Mouse (Mus musculus) erythroblast, adult 5-6 weeks (primary cell): ENCODE measurements around the gene Ptpn14. TPM values are rescaled to one million over a fixed set of nuclear protein-coding genes. Genes with fewer than 3 reads are reported as not detected.

Source experiments
- ATAC-seq: replicated peaks from 2 replicates; pipeline ENCODE4 v1.8.0; 2016; ENCODE audit warnings: moderate number of reproducible peaks, mild to moderate bottlenecking, moderate TSS enrichment, inconsistent platforms; ENCODE audit not compliant: poor library complexity, low FRiP score, severe bottlenecking
- total RNA-seq, 2 experiments: library from RNA; stranded (forward) in 1 of 2; stranded (reverse) in 1 of 2; fragments of 150-400 nt in 1 of 2; fragments of 200-764, 138-1000 nt in 1 of 2; gene quantifications; 2 replicates each; pipeline versions ENCODE4 v1.2.3 to v1.2.4; 2015 to 2017; ENCODE audit warnings: low replicate concordance in 2 of 2

Gene Ptpn14
- total RNA-seq, 2 experiments from 2014 or later = 1.3 to 1.5 TPM

GRCm38 (mm10) chr1:189858377-189858776 lies 130.3 kb downstream of the Ptpn14 start:
- no peak for ATAC-seq

DNA sequence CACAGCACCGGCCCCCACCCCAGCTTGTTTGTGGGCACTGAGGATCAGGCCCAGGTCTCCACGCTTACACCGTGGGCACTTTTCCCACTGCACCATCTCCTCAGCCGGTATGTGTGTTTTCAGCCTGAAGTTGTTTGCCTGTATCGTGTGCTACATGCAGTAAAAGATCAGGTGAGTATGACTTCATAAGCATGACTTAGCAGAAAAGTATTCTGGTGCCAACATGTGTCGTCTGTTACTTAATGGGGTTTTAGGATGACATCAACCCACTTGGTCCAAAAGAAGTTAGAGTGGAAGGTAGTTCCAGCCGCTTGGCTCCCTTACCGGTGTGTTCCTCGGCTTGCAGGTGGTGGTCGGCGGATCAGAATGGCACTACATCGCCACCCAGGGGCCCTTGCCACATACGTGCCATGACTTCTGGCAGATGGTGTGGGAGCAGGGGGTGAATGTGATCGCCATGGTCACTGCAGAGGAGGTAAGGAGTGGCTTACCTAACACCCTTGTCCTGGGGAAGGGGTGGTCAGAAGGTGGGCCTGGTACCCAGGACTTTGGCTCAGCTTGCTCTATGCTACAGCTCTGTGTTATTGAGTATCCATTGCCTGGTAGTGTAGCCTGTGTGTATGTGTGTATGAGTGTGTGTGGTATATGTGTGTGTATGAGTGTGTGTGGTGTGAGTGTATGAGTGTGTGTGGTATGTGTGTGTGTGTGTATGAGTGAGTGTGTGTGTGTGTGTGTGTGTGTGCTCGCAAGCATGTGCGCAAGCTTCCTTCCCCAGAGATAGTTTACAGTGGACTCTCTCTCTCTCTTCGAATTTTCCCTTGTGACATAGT lies 132.3 kb downstream of the Ptpn14 start:
- ATAC-seq = peak; percentile 71

GRCm38 (mm10) chr1:189860942-189861315 lies 132.9 kb downstream of the Ptpn14 start:
- ATAC-seq = no peak

DNA sequence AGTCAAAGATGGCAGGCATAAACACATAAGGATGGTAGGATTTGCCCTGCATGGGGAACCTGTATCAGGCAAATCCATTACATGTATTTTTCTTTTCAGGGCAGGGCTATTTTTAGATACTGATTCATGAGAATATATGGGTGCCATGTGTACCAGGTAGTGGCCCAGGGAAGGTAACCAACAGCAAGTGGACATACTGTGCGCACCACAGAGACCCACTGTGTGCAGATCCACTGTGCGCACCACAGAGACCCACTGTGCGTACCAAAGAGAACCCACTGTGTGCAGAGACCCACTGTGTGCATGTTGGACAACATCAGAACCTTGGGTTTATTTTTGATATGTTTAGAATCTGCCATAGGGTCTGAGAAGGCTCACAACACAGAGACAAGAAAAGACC lies 135.7 kb downstream of the Ptpn14 start:
- no peak for ATAC-seq

GRCm38 (mm10) chr1:189864301-189864700 lies 136.2 kb downstream of the Ptpn14 start:
- no peak for ATAC-seq

GRCm38 (mm10) chr1:189864846-189865560 lies 136.9 kb downstream of the Ptpn14 start:
- no peak for ATAC-seq

- no peak for ATAC-seq
Measured at GRCm38 (mm10) chr1:189866621-189867020, 138.6 kb downstream of the Ptpn14 start.

DNA sequence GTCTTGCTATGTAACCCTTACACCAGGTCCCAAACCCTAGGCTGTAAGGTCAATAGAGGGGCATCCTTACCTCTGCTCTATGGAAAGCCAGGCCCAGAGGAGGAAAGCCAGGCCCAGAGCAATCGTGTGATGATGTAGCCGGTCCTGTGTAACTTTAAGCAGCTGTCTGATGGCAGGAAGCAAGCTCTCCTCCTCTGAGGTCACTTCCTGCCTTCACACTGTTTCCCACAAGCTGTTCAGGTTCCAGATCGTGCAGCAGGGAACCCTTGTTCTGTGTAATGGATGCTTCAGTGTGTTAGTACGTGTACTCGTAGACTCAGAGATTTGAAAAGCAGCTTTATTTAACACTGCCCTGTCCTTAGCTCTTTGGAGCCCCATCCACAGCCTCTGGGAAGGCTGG lies 139.0 kb downstream of the Ptpn14 start:
- no peak for ATAC-seq

GRCm38 (mm10) chr1:189867497-189867896 lies 139.4 kb downstream of the Ptpn14 start:
- ATAC-seq = peak; percentile 46

DNA sequence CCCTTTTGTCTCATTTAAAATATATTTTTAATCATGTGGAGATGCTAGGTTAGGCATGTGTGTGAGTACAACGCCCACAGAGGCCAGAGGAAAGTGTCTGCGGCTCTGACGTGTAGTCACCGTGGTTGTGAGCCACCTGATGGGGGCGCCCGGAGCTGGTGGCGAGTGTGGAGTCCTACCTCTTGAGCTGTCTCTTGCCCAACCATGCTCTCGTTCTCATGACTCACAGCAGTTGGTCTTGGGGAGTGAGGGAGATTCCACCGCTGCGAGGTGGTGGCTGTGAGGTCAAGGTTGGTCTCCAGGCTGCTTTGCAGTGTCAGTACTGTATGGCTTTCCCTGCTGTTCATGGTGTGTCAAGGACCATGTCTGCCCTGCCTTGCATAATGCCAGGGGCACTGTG lies 140.0 kb downstream of the Ptpn14 start:
- no peak for ATAC-seq

DNA sequence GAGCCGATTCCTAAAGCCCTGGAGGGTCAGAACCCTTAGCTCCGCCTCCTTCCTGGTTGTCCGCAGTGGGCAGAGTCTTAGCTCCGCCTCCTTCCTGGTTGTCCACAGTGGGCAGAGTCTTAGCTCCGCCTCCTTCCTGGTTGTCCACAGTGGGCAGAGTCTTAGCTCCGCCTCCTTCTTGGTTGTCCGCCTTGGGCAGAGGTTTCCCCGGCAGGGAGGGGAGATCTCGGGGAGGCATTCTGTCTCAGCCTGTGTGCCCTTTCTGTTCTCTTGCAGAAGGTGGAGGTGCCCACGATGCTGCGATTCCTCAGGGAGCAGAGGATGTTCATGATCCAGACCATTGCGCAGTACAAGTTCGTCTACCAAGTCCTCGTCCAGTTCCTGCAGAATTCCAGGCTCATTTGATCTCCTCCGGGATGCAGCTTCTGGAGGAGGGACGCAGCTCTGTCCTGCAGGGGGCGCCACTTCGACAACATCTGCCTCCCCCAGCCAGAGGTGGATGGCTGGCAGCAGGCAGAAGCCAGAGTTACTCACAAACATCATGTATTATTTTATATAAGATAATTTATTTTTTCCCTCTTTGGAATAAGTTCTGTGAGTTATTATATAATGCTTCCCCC lies 141.7 kb downstream of the Ptpn14 start:
- 0 out of 2 replicates have a peak, but pooled peaks have one; percentile 18 for ATAC-seq

DNA sequence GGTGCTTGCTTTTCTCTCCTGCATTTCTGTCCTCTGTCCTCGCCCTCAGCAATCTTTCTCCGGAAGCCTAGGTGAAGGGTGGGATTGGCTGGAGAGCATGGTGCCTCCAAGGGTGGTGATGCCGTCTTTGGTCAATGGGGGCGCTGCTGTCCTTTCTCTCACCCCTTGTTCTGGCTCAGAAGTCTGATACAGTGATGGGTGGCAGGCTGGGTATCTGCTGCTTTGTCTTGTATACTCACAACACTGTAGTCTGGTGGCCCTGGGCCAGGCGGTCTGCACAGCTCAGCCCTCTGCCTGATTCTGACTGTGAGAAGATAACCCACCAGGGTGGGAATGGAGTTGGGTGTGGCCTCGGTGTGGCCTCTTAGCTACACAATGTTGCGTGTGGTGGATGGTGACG lies 142.5 kb downstream of the Ptpn14 start:
- ATAC-seq = peak; percentile 42; the same call in 1 of the 2 replicates

GRCm38 (mm10) chr1:189871625-189872024 lies 143.6 kb downstream of the Ptpn14 start:
- ATAC-seq = no peak

DNA sequence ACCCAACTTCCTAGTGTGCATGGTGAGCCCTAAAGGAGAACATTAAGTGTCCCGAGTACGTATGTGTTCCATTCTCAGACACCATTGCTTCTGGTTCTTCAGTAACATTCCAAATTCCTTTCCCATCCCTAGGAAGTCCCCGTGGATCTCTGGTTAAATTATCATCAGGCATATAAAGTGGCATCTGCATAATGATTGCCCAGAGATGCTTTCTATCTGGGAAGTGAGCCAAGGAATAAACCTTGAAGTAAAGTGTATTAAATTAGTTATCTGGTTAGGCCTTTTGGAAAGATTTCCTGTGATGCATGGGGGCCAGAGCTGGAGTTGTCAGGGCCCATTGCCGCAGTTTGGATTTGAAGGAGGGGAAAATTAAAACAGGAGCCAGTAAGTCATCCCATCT lies 144.0 kb downstream of the Ptpn14 start:
- ATAC-seq = no peak

GRCm38 (mm10) chr1:189873591-189873990 lies 145.5 kb downstream of the Ptpn14 start:
- ATAC-seq = no peak

DNA sequence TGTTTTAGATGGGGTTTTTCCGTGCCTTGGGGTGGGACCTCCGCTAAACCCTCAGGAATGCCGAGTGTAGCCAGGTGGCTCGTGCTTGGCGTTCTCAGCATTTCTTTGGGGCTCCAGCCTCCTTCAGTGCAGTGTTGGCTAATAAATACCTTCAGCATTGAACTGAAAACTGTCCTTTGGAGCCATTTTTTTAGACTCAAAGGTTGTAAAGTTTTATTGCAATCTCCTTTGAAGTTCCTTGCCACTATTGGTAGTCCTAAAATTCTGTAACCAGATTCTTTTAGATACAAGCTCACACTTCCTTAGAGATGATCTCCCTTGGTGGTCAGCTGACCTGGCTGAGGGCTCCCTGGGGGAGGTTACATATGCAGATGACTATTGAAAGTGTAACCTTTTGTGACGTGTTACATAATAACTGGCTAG lies 147.4 kb downstream of the Ptpn14 start:
- ATAC-seq = no peak

GRCm38 (mm10) chr1:189876162-189876561 lies 148.1 kb downstream of the Ptpn14 start:
- ATAC-seq = no peak

GRCm38 (mm10) chr1:189879212-189879611 lies 151.1 kb downstream of the Ptpn14 start:
- ATAC-seq = no peak

GRCm38 (mm10) chr1:189879965-189880364 lies 151.9 kb downstream of the Ptpn14 start:
- no peak for ATAC-seq

DNA sequence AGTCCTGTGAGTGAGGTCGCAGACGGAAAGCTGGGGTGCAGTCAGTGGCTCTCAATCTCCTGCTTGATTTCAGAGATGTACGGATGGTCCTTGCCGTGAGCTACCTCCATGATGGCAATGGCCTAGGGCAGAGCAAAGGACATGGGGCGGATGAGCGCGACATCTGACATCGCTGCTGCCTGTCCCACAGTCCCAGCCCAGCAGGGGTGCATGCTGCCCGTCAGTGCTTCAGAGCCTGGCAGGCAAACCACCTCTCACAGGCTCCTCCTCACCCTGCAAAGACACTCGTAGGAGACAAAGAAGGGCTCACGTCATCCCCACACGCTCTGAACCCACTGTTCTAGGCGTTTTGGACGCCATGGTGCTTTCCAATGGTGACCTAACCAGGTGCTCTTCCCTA lies 152.7 kb downstream of the Ptpn14 start:
- no peak for ATAC-seq

- 0 out of 2 replicates have a peak, but pooled peaks have one; percentile 41 for ATAC-seq
Measured at GRCm38 (mm10) chr1:189882886-189883285, 154.8 kb downstream of the Ptpn14 start.
